Mouse (Mus musculus) neural tube, embryonic 14.5 days (tissue): Measurements from ENCODE around the gene Vezt. TPM values are rescaled to one million over a fixed set of nuclear protein-coding genes. Genes with fewer than 3 reads are reported as not detected.

Experiments
- ATAC-seq: fragments of 200-750 bp; cut with Nextera tagmentation; 2 replicates; pipeline ENCODE4 v1.8.0; 2017; ENCODE audit warnings: low read depth, mild to moderate bottlenecking, moderate TSS enrichment, moderate library complexity
- H3K27ac ChIP-seq: fragments of 300-500 bp; sonication (generic); 2 replicates; pipeline ENCODE4 v1.5.1; 2014; ENCODE audit warnings: low read depth, mild to moderate bottlenecking, control low read depth, low read length, moderate library complexity, mixed read lengths
- H3K27me3 ChIP-seq: fragments of 300-500 bp; sonication (generic); 2 replicates; pipeline ENCODE4 v1.6.1; 2014; ENCODE audit warnings: low read length; ENCODE audit not compliant: control insufficient read depth, insufficient read depth
- H3K36me3 ChIP-seq: fragments of 300-500 bp; sonication (generic); 2 replicates; pipeline ENCODE4 v1.6.1; 2014; ENCODE audit warnings: low read length, mixed read lengths; ENCODE audit not compliant: control insufficient read depth, insufficient read depth
- H3K4me1 ChIP-seq: fragments of 300-500 bp; sonication (generic); 2 replicates; pipeline ENCODE4 v1.6.1; 2014; ENCODE audit warnings: low read length; ENCODE audit not compliant: control insufficient read depth, insufficient read depth
- H3K4me2 ChIP-seq: fragments of 300-500 bp; sonication (generic); 2 replicates; pipeline ENCODE4 v1.6.1; 2014; ENCODE audit warnings: mild to moderate bottlenecking, low read depth, low read length, control low read depth
- H3K4me3 ChIP-seq: fragments of 300-500 bp; sonication (generic); 2 replicates; pipeline ENCODE4 v1.5.1; 2014; ENCODE audit warnings: low read depth, low read length, control low read depth, mixed read lengths
- H3K9ac ChIP-seq: fragments of 300-500 bp; sonication (generic); replicated peaks from 2 replicates; pipeline ENCODE4 v1.6.1; 2014; ENCODE audit warnings: low read depth, mild to moderate bottlenecking, control low read depth, low read length, mixed read lengths
- H3K9me3 ChIP-seq: fragments of 300-500 bp; sonication (generic); 2 replicates; pipeline ENCODE4 v1.6.1; 2016; ENCODE audit warnings: low read length; ENCODE audit not compliant: control insufficient read depth
- WGBS: fragments of 180-500 bp; shearing (Covaris S2); extraction: QIAGEN DNeasy Blood & Tissue Kit; methylation state at CpG from one replicate; pipeline ENCODE4 v1.1.7; 2014; 5-methylcytosine and 5-hydroxymethylcytosine counted together
- polyA plus RNA-seq: library from polyadenylated mRNA; unstranded; fragments of >200 nt; fragmentation: Nextera tagmentation; extraction: Ambion mirVana; gene quantifications from 2 replicates; pipeline ENCODE4 v1.2.1, GENCODE M21; 2014

Vezt gene
- polyA plus RNA-seq, 1 experiment from 2014 or later, result 60.5 TPM

DNA sequence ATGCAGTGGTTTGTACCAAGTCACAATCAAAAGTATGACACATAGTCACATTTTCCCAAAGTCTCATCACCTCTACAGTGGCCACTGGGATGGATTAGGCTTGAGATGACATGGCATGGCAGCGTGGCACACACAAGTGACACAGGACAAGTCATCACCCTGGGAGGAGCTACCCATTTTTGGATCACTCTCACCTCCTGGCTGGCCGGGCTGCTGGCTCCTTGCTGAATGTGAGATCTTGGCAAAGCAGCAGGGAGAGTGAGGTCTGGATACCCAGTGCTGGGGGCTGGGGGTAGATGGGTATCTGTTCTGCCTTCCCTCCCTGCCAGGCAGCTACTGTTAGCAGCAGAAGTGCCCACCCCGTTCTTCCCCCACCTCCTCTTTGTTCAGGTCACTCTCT is 31.3 kb upstream of the Vezt start:
- no peak overlapping the region for H3K9ac ChIP-seq
- ATAC-seq, result no peak
- no peak overlapping the region for H3K4me2 ChIP-seq
- H3K9me3 ChIP-seq, result no peaks in the 10 kb centered on the region
- no peaks in the 10 kb centered on the region for H3K27me3 ChIP-seq
- H3K27ac ChIP-seq, result no peak overlapping the region
- H3K36me3 ChIP-seq, result no peaks in the 10 kb centered on the region
- 75% methylated on average over 3 of the region's 3 CpGs for WGBS
- no peak overlapping the region for H3K4me3 ChIP-seq
- no peaks in the 10 kb centered on the region for H3K4me1 ChIP-seq

DNA sequence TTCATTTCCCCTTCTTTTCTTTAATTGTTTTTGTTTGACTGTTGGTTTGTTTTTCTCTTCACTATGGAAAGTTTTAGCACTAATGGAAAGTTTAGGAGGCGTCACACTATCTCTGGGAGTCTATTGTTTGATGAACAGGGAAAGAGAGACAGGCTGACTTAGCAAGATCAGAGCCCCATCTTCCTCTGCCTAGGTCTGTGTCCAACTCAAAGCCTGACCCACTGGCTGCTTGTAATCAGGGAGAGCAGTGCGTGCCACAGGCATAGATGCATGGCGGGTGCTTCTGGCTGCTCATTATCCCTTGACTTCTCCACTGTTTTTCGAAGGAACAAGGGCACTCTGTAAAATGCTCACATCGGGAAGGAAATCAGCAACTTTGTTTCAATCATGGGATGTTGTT is 26.7 kb upstream of the Vezt start:
- Histone ChIP-seq H3K27me3 (no peaks in the 10 kb centered on the region), H3K4me2 (no peak overlapping the region), H3K36me3 (no peaks in the 10 kb centered on the region), H3K27ac (no peak overlapping the region), H3K4me3 (no peak overlapping the region), H3K4me1 (no peaks in the 10 kb centered on the region), H3K9ac (no peak overlapping the region), H3K9me3 (no peaks in the 10 kb centered on the region)
- 77% methylated on average over 5 of the region's 5 CpGs for WGBS
- ATAC-seq, result no peak

DNA sequence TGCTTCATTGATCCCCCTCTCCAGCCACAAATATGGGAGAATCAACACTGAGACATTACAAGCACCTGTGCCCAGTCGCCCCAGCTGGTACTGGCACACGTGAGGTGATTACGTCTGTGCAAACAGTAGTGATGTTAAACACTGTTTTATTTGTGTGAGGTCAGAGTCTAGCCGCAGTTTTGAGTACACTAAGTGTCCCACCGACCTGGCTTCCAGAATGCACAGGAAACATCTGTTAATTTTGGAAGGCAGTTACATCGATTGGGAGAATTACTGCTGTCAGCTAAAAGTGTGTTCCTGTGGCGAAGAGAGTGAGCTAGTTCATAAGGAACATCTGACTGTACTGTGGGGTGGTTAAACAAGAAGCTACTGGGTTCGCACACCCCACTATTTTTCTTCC is 24.6 kb upstream of the Vezt start:
- Histone ChIP-seq H3K4me1 (no peaks in the 10 kb centered on the region), H3K9ac (no peak overlapping the region), H3K27me3 (no peaks in the 10 kb centered on the region), H3K36me3 (no peaks in the 10 kb centered on the region), H3K4me3 (no peak overlapping the region), H3K9me3 (no peaks in the 10 kb centered on the region), H3K27ac (no peak overlapping the region), H3K4me2 (no peak overlapping the region)
- no peak for ATAC-seq
- WGBS, result 62% methylated on average over 8 of the region's 8 CpGs

DNA sequence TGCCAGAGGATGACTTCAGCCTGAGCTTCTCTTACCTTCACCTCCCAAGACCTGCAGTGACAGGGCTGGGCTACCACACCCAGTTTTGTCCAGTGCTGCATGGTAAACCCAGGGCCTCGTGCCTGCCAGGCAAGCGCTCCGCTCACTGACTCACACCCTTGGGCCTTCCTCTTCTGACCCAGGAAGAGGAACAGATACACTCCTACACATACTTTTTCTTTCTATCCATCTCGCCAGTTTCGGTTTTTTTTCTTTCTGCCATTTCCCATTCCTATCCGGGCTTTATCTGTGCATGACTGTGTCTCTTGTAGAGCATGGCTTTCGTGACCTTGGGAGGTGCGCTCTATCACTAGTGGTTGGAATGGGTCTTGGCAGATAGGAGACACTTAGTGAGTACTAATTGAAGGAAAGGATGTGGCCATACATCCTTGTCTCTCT is 24.0 kb upstream of the Vezt start:
- H3K9me3 ChIP-seq, result no peaks in the 10 kb centered on the region
- WGBS, result 92% methylated on average over 8 of the region's 8 CpGs
- H3K36me3 ChIP-seq, result no peaks in the 10 kb centered on the region
- no peak overlapping the region for H3K4me2 ChIP-seq
- H3K9ac ChIP-seq, result no peak overlapping the region
- ATAC-seq, result no peak
- H3K27ac ChIP-seq, result no peak overlapping the region
- H3K4me3 ChIP-seq, result no peak overlapping the region
- no peaks in the 10 kb centered on the region for H3K4me1 ChIP-seq
- no peaks in the 10 kb centered on the region for H3K27me3 ChIP-seq

DNA sequence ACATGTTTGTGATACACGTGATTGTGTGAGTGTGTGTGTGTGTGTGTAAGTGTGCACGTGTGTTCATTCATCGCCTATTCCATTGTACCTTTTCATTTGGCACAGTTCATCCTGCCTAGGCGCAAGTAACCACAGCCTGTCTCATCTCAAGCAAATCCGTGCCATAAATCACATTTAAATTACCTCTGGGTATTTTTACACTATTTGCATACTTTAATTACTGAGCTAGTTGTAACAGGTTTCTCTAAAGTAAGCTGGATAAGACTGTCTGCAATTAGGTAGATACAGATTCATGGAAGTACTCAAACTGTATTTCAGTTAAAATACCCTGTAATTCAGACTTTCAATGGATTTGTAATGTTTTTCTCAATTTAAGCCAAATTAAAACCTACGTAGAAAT is 20.9 kb upstream of the Vezt start:
- Histone ChIP-seq H3K9me3 (no peaks in the 10 kb centered on the region), H3K4me2 (no peak overlapping the region), H3K4me1 (no peaks in the 10 kb centered on the region), H3K27me3 (no peaks in the 10 kb centered on the region), H3K4me3 (no peak overlapping the region), H3K9ac (no peak overlapping the region), H3K36me3 (no peaks in the 10 kb centered on the region), H3K27ac (no peak overlapping the region)
- WGBS, result 70% methylated on average over 6 of the region's 6 CpGs
- no peak for ATAC-seq

DNA sequence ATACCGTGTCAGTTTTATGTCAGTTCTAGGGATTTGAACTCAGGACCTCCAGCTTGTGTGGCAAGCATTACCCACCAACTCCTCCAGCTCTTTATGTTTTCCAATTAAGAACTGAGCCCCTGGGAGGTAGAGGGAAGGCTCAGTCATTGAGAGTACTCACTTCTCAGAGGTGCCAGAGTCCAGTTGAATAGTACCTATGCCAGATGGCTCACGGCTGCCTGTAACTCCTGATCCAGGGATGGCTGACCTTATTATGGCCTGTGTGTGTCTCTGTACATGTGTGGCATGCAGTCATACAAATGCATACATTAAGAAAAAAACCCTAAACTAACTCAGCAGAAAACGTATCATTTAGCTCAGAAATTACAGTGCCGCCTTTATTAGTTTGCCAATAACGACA is 15.1 kb upstream of the Vezt start:
- H3K27ac ChIP-seq, result no peak overlapping the region
- 83% methylated on average over 5 of the region's 5 CpGs for WGBS
- no peaks in the 10 kb centered on the region for H3K4me1 ChIP-seq
- no peak overlapping the region for H3K4me2 ChIP-seq
- no peaks in the 10 kb centered on the region for H3K36me3 ChIP-seq
- H3K4me3 ChIP-seq, result no peak overlapping the region
- H3K9me3 ChIP-seq, result no peaks in the 10 kb centered on the region
- H3K27me3 ChIP-seq, result no peaks in the 10 kb centered on the region
- no peak overlapping the region for H3K9ac ChIP-seq
- no peak for ATAC-seq

DNA sequence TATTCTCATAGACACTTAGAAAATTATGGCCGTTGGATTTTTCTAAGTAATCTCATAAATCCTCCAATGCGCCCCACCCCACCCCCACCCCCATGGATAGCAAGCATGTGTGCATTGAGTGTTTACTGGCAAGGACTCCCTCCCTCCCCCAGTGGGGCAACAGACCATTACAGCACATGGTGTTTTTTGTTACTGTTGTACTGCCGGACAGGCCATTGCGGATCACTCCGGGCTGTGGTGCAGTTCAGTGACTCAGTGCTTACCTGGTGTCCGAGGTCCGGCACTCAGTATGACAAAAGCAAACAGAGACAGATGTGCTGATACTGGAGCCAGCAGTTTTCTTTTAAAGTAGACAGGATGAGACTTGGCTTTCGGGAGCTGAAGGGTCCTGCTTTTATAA is 13.5 kb upstream of the Vezt start:
- no peaks in the 10 kb centered on the region for H3K36me3 ChIP-seq
- H3K27ac ChIP-seq, result no peak overlapping the region
- no peaks in the 10 kb centered on the region for H3K27me3 ChIP-seq
- no peak overlapping the region for H3K9ac ChIP-seq
- ATAC-seq, result no peak
- no peaks in the 10 kb centered on the region for H3K4me1 ChIP-seq
- 69% methylated on average over 8 of the region's 8 CpGs for WGBS
- H3K9me3 ChIP-seq, result no peaks in the 10 kb centered on the region
- no peak overlapping the region for H3K4me3 ChIP-seq
- H3K4me2 ChIP-seq, result no peak overlapping the region

DNA sequence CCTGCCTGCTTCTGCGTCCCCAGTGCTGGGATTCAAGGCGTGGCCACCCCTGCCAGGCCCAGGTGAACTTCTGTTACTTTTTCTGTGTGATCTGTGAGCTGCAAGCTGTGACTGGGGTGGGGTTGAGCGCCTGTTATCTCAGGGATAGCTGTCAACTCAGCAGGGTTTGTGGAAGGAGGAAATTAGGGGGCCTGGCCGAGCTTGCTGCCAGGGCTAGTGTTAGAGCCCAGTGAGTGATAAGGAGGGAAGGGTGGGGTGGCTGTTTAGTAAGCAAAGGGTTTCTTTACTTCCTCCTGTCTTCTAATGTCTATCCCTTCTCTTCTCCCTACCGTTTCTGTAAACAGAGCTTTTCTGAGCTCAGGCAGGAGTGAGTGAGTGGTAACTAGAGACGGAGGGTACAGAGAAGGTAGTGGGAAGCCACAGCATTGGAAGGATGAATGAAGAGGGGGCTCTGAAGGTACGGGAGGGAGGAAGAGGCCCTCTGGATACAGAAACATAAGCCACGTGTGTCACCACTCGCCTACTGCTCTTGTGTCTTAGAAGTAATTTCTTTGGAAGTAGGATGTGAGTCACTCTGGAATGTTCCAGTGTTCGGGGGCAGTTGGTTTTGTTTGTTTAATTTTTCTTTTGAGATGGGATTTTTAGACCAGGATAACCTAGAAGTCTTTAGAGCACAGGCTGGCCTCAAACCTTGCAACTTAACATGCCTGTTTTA is 12.4 kb upstream of the Vezt start:
- Histone ChIP-seq H3K27ac (no peak overlapping the region), H3K4me2 (no peak overlapping the region), H3K4me3 (no peak overlapping the region), H3K9me3 (no peaks in the 10 kb centered on the region), H3K36me3 (no peaks in the 10 kb centered on the region), H3K4me1 (no peaks in the 10 kb centered on the region), H3K27me3 (no peaks in the 10 kb centered on the region), H3K9ac (no peak overlapping the region)
- WGBS, result 68% methylated on average over 10 of the region's 10 CpGs
- no peak for ATAC-seq

DNA sequence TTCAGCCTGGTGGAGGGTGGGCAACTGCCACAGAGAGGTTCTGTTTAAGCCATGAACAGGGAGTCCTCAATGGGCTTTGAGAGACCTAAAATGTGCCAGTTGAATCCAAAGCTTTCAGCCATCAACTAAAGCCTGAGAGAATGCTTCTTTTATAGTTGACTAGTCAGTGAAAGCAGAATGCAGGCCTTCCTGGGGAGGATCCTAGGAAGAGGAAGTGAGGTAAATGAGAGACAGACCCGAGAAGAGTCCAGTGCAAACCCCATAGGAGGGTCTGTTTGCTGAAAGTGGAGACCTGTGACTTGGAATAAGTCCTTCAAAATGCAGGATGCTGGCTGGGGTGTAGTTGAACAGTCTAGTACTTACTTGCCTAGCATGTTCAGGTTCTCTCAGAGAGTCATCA is 11.4 kb upstream of the Vezt start:
- no peak overlapping the region for H3K4me3 ChIP-seq
- H3K4me1 ChIP-seq, result no peaks in the 10 kb centered on the region
- ATAC-seq, result no peak
- no peaks in the 10 kb centered on the region for H3K9me3 ChIP-seq
- H3K4me2 ChIP-seq, result no peak overlapping the region
- no peaks in the 10 kb centered on the region for H3K36me3 ChIP-seq
- 71% methylated on average over 1 of the region's 1 CpGs for WGBS
- no peak overlapping the region for H3K27ac ChIP-seq
- H3K27me3 ChIP-seq, result no peaks in the 10 kb centered on the region
- H3K9ac ChIP-seq, result no peak overlapping the region
